Mouse (Mus musculus): ENCODE results near the gene Gosr1. TPM values are rescaled to one million over a fixed set of nuclear protein-coding genes. Genes with fewer than 3 reads are reported as not detected.

The Gosr1 gene
- polyA plus RNA-seq, 1 experiment from 2014 or later, result 39.6 TPM

DNA sequence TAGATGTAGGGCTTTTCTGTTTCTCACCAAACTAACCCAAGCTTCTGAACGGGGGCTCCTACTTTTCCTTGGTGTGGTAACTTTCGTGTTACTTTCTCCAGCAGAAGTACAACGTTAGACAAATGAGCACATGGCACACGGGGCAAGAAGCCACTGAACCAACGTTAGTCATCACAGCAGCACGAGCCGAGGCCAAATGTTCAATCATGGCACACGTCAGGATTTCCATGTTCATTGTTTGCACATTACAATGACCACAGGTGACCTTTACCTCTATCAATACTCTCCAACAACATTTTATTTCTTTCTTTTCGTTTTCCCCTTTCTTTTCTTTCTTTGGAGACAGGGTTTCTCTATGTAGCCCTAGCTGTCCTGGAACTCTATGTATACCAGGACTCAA lies 14.6 kb downstream of the Gosr1 start:
- Histone ChIP-seq H3K27ac (replicated peaks; ENCODE audit: low read depth, low read length) (no peak overlapping the region), H3K9me3 (ENCODE audit: control insufficient read depth, low read length) (no peaks in the 10 kb centered on the region), H3K4me1 (ENCODE audit: control insufficient read depth, insufficient read depth, low read length) (no peaks in the 10 kb centered on the region), H3K36me3 (ENCODE audit: control insufficient read depth, insufficient read depth, low read length) (peaks cover 88% of the 10 kb centered on the region), H3K27me3 (replicated peaks; ENCODE audit: control insufficient read depth, insufficient read depth, low read length) (no peaks in the 10 kb centered on the region), H3K9ac (ENCODE audit: low read depth, low read length) (no peak overlapping the region), H3K4me3 (ENCODE audit: low read depth, low read length) (no peak overlapping the region), H3K4me2 (ENCODE audit: low read depth, low read length) (no peak overlapping the region)
- DNase-seq (ENCODE audit: low spot score), result no peak
- 94% methylated on average over 9 of the region's 9 CpGs for WGBS
- ATAC-seq (ENCODE audit: low read depth), result no peak

DNA sequence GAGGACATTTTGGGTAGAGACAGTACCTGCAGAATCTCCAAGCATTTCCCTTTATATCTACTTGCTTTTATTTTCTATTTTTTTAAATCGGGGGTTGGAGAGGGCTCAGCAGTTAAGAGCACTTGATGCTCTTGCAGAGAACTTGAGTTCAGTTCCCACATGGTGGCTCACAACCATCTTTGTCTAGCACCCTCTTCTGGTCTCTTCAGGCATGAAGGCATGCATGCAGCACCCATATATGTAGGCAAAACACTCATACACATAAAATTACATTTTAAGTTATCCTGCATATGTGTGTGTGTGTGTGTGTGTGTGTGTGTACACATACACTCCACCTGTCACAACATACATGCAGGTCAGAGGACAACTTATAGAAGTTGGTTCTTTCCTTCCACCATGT lies 17.5 kb downstream of the Gosr1 start:
- no peak overlapping the region for H3K4me3 ChIP-seq (ENCODE audit: low read depth, low read length)
- 100% methylated on average over 1 of the region's 1 CpGs for WGBS
- H3K27ac ChIP-seq (replicated peaks; ENCODE audit: low read depth, low read length), result no peak overlapping the region
- peaks cover 82% of the 10 kb centered on the region for H3K36me3 ChIP-seq (ENCODE audit: control insufficient read depth, insufficient read depth, low read length)
- no peak overlapping the region for H3K4me2 ChIP-seq (ENCODE audit: low read depth, low read length)
- no peaks in the 10 kb centered on the region for H3K9me3 ChIP-seq (ENCODE audit: control insufficient read depth, low read length)
- no peak for ATAC-seq (ENCODE audit: low read depth)
- no peak for DNase-seq (ENCODE audit: low spot score)
- H3K4me1 ChIP-seq (ENCODE audit: control insufficient read depth, insufficient read depth, low read length), result no peaks in the 10 kb centered on the region
- no peak overlapping the region for H3K9ac ChIP-seq (ENCODE audit: low read depth, low read length)
- H3K27me3 ChIP-seq (replicated peaks; ENCODE audit: control insufficient read depth, insufficient read depth, low read length), result no peaks in the 10 kb centered on the region

DNA sequence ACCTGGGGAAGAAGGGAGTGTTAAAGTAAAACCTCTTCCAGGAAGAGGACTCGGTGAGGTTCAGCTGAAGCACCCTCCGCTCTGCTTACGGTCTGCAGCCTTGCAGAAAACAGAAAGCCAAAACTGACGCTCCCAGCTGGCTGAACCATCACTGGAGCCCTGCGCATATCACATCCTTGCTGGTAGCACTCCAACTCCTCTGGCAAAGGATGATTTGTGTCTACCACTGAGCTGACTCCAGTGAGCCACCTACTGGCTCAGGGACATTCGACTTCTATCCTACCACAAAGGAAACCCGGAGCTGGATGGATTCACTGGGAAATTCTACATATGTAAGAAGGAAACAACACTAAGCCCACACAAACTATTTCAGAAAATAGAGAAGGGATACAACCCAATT lies 18.8 kb downstream of the Gosr1 start:
- DNase-seq (ENCODE audit: low spot score), result peak; percentile 43
- Histone ChIP-seq H3K27ac (replicated peaks; ENCODE audit: low read depth, low read length) (no peak overlapping the region), H3K4me3 (ENCODE audit: low read depth, low read length) (no peak overlapping the region), H3K4me2 (ENCODE audit: low read depth, low read length) (no peak overlapping the region), H3K9ac (ENCODE audit: low read depth, low read length) (no peak overlapping the region), H3K4me1 (ENCODE audit: control insufficient read depth, insufficient read depth, low read length) (no peaks in the 10 kb centered on the region), H3K27me3 (replicated peaks; ENCODE audit: control insufficient read depth, insufficient read depth, low read length) (no peaks in the 10 kb centered on the region), H3K9me3 (ENCODE audit: control insufficient read depth, low read length) (no peaks in the 10 kb centered on the region), H3K36me3 (ENCODE audit: control insufficient read depth, insufficient read depth, low read length) (peaks cover 72% of the 10 kb centered on the region)
- ATAC-seq (ENCODE audit: low read depth), result no peak
- WGBS, result 73% methylated on average over 7 of the region's 7 CpGs

DNA sequence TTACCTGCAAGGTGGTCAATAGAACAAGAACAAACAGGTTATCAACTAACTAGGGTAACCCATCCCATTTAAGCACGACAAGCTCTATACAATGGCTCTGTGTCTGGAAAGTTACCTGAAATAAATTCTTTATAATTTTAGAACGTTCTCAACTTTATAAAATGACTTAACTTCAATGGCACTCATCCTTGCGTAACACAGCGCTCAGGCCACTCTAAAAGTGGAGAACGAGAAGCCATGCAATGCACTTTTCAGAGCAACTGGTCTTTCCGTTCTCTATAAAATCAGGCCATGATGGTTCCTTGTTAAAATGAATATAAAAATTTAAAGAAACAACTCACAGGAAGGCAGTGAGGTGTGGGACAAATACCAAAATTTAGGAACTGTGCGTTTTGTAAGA lies 20.9 kb downstream of the Gosr1 start:
- H3K27me3 ChIP-seq (replicated peaks; ENCODE audit: control insufficient read depth, insufficient read depth, low read length), result no peaks in the 10 kb centered on the region
- no peak overlapping the region for H3K9ac ChIP-seq (ENCODE audit: low read depth, low read length)
- 95% methylated on average over 7 of the region's 7 CpGs for WGBS
- no peak overlapping the region for H3K27ac ChIP-seq (replicated peaks; ENCODE audit: low read depth, low read length)
- H3K4me2 ChIP-seq (ENCODE audit: low read depth, low read length), result no peak overlapping the region
- H3K4me1 ChIP-seq (ENCODE audit: control insufficient read depth, insufficient read depth, low read length), result no peaks in the 10 kb centered on the region
- ATAC-seq (ENCODE audit: low read depth) (no peak), DNase-seq (ENCODE audit: low spot score) (no peak)
- H3K9me3 ChIP-seq (ENCODE audit: control insufficient read depth, low read length), result no peaks in the 10 kb centered on the region
- H3K4me3 ChIP-seq (ENCODE audit: low read depth, low read length), result no peak overlapping the region
- peaks cover 54% of the 10 kb centered on the region for H3K36me3 ChIP-seq (ENCODE audit: control insufficient read depth, insufficient read depth, low read length)

DNA sequence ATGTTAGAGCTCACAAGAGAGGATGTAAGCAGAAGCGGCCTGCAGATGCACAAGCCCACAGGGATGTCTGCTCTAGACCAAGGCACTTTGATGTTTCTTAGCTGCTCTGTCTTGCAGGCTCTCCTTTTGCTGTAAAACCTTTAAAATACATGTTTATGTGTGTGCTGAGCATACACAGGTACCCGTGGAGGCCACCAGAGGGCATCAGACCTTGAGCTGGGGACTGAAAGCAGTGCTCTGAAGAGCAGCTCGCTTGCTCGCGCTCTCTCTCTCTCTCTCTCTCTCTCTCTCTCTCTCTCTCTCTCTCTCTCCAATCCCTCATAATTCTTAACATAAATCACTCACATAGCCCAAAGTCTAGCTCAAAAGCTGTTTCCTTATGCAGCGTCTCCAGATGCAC lies 24.3 kb downstream of the Gosr1 start:
- peak; percentile 9 for DNase-seq (ENCODE audit: low spot score)
- Histone ChIP-seq H3K9me3 (ENCODE audit: control insufficient read depth, low read length) (no peaks in the 10 kb centered on the region), H3K9ac (ENCODE audit: low read depth, low read length) (no peak overlapping the region), H3K4me1 (ENCODE audit: control insufficient read depth, insufficient read depth, low read length) (no peaks in the 10 kb centered on the region), H3K36me3 (ENCODE audit: control insufficient read depth, insufficient read depth, low read length) (peaks cover 54% of the 10 kb centered on the region), H3K27ac (replicated peaks; ENCODE audit: low read depth, low read length) (no peak overlapping the region), H3K4me2 (ENCODE audit: low read depth, low read length) (no peak overlapping the region), H3K27me3 (replicated peaks; ENCODE audit: control insufficient read depth, insufficient read depth, low read length) (no peaks in the 10 kb centered on the region), H3K4me3 (ENCODE audit: low read depth, low read length) (no peak overlapping the region)
- ATAC-seq (ENCODE audit: low read depth), result no peak
- 78% methylated on average over 6 of the region's 6 CpGs for WGBS

DNA sequence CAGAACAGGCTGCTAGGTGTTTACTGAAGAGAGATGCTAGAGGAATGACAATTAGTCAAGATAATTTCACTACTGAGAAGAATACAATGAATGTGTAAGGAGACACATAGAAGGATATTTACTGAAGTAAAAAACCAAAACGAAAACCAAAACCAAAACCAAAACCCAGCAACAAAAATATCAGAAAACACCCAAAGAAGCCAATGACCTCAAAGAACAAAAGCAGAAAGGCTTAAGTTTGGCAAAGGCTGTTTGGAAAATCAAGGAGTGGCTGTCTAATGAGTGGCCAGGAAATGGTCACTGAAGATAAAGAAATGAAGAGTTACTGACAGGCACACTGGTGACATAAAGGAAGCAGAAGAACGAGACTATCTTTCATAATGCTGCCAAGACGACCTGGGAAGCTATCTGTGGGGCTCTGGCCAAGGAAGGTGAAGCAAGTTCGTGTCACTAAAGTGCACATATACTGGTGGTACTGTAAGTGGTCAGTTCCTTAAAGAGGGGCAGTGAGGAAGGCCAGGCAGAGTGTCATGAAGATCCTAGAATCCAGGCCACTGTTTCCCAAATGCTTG lies 27.5 kb downstream of the Gosr1 start:
- H3K27me3 ChIP-seq (replicated peaks; ENCODE audit: control insufficient read depth, insufficient read depth, low read length), result no peaks in the 10 kb centered on the region
- peaks cover 61% of the 10 kb centered on the region for H3K36me3 ChIP-seq (ENCODE audit: control insufficient read depth, insufficient read depth, low read length)
- H3K4me1 ChIP-seq (ENCODE audit: control insufficient read depth, insufficient read depth, low read length), result no peaks in the 10 kb centered on the region
- no peak overlapping the region for H3K4me2 ChIP-seq (ENCODE audit: low read depth, low read length)
- no peak for DNase-seq (ENCODE audit: low spot score)
- H3K9ac ChIP-seq (ENCODE audit: low read depth, low read length), result no peak overlapping the region
- H3K9me3 ChIP-seq (ENCODE audit: control insufficient read depth, low read length), result no peaks in the 10 kb centered on the region
- no peak overlapping the region for H3K4me3 ChIP-seq (ENCODE audit: low read depth, low read length)
- WGBS, result 77% methylated on average over 4 of the region's 4 CpGs
- H3K27ac ChIP-seq (replicated peaks; ENCODE audit: low read depth, low read length), result no peak overlapping the region
- no peak for ATAC-seq (ENCODE audit: low read depth)

DNA sequence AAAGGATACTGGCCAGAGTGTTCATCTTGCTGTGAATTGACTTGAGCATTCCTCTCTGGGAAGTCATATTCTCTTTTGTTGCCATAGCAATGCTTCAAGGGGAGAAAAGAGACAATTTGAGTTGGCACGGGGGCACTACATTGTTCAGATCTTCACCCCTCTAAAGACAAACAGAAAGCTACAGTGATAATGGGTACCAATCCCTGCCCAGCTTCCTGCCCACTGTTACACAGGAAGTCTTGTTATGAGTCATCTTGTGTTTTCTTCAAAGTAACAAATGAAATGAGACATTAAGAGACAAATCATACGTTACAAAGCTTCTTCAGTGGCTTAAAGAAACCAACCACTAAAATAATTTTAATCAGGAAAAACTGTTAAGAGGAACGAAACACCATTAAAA lies 28.8 kb downstream of the Gosr1 start:
- H3K4me2 ChIP-seq (ENCODE audit: low read depth, low read length), result no peak overlapping the region
- H3K4me1 ChIP-seq (ENCODE audit: control insufficient read depth, insufficient read depth, low read length), result no peaks in the 10 kb centered on the region
- H3K36me3 ChIP-seq (ENCODE audit: control insufficient read depth, insufficient read depth, low read length), result peaks cover 70% of the 10 kb centered on the region
- DNase-seq (ENCODE audit: low spot score) (no peak), ATAC-seq (ENCODE audit: low read depth) (no peak)
- H3K9me3 ChIP-seq (ENCODE audit: control insufficient read depth, low read length), result no peaks in the 10 kb centered on the region
- no peak overlapping the region for H3K9ac ChIP-seq (ENCODE audit: low read depth, low read length)
- WGBS, result 86% methylated on average over 3 of the region's 3 CpGs
- H3K4me3 ChIP-seq (ENCODE audit: low read depth, low read length), result no peak overlapping the region
- H3K27me3 ChIP-seq (replicated peaks; ENCODE audit: control insufficient read depth, insufficient read depth, low read length), result no peaks in the 10 kb centered on the region
- H3K27ac ChIP-seq (replicated peaks; ENCODE audit: low read depth, low read length), result no peak overlapping the region

DNA sequence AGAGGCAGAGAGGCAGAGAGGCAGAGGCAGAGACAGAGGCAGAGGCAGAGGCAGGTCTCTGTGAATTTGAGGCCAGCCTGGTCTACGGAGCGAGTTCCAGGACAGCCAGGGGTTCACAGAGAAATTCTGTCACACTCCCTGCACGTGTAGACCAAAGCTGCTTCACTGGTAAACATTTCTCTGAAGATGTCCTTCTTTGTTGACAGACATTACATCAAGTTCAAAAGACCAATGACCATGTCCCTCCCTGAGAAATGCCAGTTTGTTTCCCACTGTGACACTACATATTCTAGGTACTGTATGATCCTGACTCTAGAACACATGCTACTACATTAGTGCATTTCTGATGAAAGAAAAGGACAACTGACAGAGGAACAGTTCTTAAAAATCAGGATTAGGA lies 32.7 kb downstream of the Gosr1 start:
- Histone ChIP-seq H3K4me2 (ENCODE audit: low read depth, low read length) (no peak overlapping the region), H3K9me3 (ENCODE audit: control insufficient read depth, low read length) (no peaks in the 10 kb centered on the region), H3K9ac (ENCODE audit: low read depth, low read length) (no peak overlapping the region), H3K27ac (replicated peaks; ENCODE audit: low read depth, low read length) (no peak overlapping the region), H3K4me3 (ENCODE audit: low read depth, low read length) (no peak overlapping the region), H3K36me3 (ENCODE audit: control insufficient read depth, insufficient read depth, low read length) (peaks cover 83% of the 10 kb centered on the region), H3K27me3 (replicated peaks; ENCODE audit: control insufficient read depth, insufficient read depth, low read length) (no peaks in the 10 kb centered on the region), H3K4me1 (ENCODE audit: control insufficient read depth, insufficient read depth, low read length) (no peaks in the 10 kb centered on the region)
- ATAC-seq (ENCODE audit: low read depth) (no peak), DNase-seq (ENCODE audit: low spot score) (no peak)
- 74% methylated on average over 3 of the region's 3 CpGs for WGBS

DNA sequence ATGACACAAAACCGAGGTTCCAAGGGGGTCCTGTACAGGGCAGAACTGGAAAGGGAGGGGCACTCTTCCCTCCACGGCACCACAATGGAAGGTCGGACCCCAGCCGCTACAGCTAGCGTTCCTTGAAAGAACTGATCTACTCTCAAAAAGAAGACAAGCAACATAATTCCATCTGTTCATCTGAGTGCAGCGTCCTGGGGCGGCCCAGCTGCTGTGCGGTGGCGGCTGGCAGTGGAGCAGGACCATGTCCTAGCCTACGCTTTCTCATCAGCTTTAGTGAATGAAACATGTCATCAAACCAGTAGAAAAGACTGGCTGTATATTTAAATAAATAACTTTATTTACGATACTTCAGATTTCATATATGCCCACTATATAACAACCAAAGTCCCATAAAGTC lies 35.3 kb downstream of the Gosr1 start:
- 91% methylated on average over 11 of the region's 11 CpGs for WGBS
- no peaks in the 10 kb centered on the region for H3K9me3 ChIP-seq (ENCODE audit: control insufficient read depth, low read length)
- H3K4me2 ChIP-seq (ENCODE audit: low read depth, low read length), result no peak overlapping the region
- no peaks in the 10 kb centered on the region for H3K27me3 ChIP-seq (replicated peaks; ENCODE audit: control insufficient read depth, insufficient read depth, low read length)
- ATAC-seq (ENCODE audit: low read depth) (no peak), DNase-seq (ENCODE audit: low spot score) (no peak)
- H3K4me3 ChIP-seq (ENCODE audit: low read depth, low read length), result no peak overlapping the region
- H3K4me1 ChIP-seq (ENCODE audit: control insufficient read depth, insufficient read depth, low read length), result no peaks in the 10 kb centered on the region
- H3K27ac ChIP-seq (replicated peaks; ENCODE audit: low read depth, low read length), result no peak overlapping the region
- peaks cover 60% of the 10 kb centered on the region for H3K36me3 ChIP-seq (ENCODE audit: control insufficient read depth, insufficient read depth, low read length)
- no peak overlapping the region for H3K9ac ChIP-seq (ENCODE audit: low read depth, low read length)
